Mouse (Mus musculus) right cerebral cortex, postnatal 14 days (tissue): Measurements from ENCODE around the gene Anapc16.

Source experiments
- DNase-seq: peaks from one replicate; pipeline ENCODE4 v3.0.0; 2022

Anapc16 gene

DNA sequence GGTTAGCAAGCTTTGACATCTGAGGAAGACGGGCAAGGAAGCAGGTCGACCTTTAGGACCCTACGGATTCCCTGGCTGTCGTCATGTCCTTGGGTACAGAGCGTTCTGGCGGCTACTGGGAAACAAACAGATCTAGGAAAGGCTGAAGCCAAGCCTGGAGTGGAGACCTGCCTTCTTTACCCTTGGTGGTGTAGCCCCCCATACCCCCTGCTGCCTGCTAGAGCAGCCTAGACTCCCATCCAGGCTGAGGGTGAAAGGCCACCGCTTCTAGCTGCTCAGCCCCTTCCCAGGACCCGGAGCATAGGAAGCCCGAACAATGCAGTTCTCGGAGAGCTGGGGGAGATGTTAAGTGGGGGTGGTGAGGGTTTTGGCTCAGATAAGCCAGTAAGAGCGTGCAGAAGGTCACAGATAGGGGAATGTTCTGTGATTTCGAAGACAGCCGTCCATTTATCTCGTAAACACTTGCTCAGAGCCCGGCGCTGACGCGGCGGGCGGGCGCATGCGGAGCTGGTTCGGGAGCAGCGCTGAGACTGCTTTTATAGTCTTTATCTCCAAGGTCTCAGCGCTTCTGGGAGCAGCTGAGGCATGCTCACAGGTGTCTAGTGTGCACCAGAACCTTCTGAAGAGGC is 33.0 kb downstream of the Anapc16 start:
- no peak for DNase-seq

DNA sequence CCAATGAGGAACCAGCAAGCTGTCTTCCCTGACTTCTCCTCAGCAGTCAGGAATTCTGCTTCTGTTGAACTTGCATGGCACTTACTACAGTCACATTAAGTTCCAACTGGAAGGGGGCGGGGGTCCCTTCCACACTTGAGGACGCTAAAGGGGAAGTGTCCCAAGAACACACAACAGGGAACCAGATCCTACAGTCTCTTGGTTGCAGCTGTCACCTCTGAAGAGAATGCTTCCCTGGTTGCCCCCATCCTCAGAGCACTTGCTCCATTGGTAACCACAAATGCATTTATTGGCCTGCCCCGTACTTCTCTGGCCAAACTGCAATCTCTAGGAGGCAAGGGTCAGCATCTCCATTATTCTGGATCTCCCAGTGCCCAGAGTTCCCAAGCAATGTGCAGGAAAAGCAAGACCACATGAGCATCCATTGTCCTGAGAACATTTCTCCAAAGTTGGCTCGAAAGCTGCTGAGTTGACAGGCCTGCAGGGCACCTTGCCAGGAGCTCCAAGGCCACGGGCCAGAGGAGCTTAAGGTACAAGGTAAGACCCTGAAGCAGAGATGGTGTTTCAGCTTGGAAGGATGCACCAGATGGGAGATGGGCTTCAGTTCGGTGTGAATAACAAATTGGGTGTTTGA is 35.5 kb downstream of the Anapc16 start:
- DNase-seq, result no peak

DNA sequence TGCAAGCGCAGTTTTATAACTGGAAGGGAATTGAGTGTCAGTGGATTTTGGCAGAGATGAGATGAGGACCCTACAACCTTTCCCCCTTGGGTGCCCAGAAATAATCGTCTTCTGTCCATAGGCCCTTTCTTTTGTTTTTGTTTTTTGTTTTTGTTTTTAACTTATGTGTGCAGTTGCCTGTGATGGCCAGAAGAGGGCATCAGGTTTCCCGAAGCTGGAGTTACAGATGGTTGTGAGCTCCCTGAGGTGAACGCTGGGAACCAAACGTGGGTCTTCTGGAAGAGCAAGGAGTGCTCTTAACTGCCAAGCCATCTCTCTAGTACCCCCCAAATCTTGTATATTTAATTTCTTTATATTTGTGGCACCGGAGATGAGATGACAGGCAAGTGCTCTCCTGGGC is 36.2 kb downstream of the Anapc16 start:
- DNase-seq, result no peak

DNA sequence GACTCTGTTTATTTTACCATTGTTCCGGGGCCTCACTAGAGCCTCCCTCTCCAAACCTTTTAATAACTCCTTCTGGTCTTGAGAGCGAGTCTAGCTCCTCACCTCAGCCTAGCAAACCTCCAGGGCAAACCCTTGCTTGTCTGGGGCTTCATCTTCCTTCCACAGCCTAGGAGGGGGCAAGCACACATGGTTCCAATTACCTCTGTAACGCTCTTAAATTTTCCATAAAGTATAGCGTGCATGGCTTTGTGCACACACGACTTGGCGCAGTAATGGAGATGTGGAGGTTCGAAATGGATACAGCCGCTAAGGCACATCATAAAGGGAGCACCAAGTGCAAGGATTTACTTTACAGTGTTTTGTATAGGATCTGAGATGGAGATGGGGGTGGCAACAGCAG is 37.1 kb downstream of the Anapc16 start:
- no peak for DNase-seq

DNA sequence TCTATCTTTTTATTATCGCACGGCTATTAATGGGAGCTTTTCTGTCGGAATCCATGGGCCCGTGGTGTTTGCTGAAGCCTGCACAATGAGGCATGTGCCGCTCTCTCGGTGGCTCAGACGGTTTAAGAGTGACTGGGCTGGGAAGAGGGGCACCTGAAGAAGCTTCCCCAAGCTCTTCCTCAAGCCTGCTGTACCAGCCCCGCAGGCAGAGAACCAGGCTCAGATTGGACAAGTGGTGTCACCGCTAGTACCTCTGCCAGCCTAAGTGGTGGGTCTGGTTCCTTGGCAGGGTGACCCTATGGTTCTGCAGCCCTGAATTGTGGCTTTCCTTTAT is 37.6 kb downstream of the Anapc16 start:
- no peak for DNase-seq

DNA sequence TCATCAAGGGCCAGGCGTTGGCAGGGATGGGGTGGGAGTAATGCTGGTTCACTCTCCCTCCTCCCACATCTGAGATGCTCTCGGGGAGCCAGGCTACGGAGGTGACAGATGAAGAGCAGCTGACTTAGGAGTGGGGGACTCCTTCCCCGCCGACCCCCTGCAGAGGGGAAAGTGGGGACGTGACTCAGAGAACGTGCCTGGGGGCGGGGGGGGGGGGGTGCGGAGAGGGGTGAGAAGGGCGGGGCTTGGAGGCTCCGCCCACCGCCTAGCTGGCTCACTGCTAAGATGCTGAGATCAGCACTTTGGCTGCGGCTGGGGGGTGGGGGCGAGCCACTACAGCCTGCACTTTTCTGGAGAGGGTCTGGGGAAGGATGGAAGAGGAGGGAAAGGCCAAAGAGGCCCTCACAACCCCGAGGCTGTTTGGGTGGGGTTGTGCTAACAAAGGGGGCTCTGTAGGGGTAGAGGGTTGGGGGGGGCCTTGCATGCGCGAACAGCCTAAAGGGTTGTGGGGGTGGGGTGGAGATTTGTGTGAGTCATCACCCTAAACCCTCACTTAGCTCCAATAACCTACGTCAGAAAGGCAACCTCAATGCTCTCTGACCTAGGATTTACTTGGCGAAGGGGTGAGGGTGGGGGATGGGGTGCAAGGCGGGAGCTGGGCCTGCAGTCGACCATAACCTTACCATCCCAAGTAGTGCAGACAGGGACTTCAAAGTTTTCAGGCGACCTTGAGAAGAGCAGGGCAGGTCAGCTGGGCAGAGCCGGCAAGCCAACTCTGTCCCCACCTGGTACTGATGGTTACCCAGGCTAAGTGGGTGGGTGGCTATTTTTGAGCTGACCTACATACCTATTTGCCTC is 38.2 kb downstream of the Anapc16 start:
- DNase-seq, result no peak

DNA sequence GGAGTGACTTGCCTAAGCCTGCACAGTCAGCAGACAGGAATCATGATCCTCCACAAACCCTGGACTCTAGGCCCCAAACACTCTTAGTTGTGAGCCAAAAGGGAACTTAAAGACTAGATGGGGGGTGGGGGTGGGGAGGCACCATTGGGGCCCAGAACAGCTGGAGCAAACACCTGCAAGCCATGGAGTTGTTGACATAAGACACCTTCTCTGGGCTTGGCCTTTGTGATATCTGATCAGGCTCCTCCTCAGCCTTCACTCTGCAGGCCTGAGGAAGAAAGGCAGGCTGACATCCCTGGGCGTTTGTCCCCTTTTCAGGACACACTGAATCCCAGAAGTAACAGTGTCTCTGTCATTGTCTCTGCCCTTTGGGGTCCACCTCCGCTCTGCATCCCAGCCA is 39.3 kb downstream of the Anapc16 start:
- DNase-seq, result no peak

DNA sequence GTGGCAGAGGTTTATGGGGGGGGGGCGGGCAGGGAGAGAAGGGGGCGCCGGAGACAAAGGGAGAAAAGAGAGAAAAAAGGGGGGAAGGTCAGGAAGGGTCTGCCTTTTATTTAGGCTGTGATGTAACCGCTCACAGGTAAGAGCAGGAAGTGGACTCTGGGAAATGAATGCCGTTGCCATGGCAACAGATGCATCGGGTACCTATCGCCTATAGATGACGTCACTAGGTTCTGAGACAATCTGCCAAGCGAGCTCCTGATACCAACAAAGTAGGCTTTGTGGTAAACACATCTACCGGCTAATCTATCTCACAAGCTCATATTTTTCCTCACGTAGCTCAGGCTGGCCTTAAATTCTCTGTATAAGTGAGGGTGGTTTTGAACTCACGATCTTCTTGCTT is 43.4 kb downstream of the Anapc16 start:
- DNase-seq, result no peak

DNA sequence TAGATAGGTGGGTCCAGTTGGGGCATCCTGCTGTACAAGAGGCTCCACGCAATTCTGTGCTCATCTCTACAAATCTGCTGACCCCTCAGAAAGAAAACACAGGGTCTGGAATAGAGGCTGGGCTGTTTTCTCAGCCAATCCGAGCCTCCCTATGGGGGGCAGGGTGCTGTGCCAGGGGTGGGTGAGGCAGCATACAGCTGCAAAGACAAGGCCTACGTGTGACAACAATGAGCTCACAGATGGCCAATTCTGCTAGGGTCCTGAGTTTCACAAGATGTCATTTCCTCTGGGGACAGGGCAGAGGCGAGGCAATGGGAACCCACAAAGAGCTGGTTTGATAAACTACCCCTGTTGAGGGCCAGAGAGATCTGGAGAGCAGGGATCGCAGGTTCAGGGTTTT is 44.5 kb downstream of the Anapc16 start:
- DNase-seq, result no peak

DNA sequence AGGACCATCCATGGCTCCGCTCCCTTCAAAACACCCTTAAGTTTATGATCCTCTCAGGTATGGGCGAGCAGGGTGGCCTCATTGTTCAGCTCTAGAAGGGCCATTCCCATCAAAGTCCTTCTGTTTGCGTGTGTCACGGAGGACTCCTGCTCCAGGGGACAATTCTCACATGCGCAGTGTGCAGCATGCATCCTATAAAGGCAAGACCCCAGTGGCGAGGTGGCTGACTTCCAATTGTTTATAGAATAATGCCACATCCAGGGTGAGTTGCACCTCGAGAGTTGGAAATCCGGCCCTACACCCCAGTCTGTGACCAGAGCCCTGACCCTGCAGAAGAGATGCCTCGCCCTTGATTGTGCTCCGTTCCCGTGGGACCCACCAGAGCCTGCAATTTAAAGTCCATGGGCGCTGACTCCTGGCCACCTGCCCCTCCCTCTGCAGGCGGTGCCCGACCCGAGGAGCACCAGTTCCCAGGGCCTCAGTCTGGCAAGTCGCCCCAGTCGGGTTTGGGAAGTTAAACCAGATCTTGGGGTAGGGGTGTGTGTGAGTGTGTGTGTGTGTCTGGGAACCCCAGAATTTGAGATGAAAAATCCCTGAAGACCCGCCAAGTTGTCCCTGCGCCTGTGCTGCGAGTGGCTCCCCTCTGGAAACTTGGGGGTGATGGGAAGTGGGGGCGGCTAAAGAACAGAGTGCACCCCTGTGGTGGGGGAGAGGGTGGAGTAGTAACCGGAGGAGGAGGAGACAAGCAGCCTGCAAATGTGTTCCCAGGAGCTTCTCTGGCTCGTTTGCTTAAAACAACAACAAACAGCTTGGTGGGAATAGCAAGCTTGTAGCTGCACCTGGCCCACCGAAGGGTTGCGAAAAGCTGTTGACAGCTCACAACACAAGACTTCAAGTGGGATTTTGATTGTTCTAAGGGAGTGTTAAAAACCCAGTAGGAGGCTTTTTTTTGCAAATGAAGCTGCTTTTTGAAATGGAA is 45.5 kb downstream of the Anapc16 start:
- DNase-seq, result no peak

DNA sequence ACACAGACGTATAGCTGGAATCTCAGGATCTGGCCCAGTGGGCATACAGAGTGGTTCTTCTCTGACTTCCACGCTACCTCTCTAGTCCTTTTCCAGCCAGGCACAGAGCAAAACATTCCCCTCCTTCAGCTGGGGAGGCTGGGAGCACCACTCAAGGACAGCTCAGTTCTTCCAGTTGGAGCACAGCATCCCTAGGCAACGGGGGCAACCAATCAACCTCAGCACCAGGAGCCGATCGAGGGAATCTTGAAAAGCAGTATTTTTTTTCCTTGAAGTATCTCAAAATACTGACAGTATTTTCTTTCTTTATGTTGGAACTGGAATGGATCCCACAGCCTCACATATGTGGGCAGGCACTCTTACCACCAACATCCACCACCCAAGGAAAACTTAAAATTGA is 46.3 kb downstream of the Anapc16 start:
- DNase-seq, result no peak

DNA sequence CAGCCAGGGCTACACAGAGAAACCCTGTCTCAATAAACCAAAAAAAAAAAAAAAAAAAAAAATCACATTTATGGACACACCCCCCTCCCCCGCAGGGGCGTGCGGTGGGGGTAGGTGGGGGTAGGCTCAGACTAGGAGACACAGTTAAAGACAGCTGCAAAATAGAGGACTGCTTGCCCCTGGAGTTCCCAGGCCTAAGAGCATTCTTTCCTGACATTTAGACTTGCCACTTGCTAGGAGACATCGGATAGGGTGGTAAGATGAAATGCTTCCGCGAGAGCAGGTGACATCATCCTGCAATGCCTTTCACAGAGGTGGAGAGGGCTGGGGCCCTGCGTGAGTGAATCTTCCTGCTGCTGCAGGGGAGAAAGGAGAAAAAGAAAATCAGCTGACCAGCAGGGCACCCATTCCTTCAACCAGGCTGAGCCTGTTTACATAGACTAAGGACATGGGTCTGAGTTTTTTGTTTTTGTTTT is 49.3 kb downstream of the Anapc16 start:
- DNase-seq, result no peak

DNA sequence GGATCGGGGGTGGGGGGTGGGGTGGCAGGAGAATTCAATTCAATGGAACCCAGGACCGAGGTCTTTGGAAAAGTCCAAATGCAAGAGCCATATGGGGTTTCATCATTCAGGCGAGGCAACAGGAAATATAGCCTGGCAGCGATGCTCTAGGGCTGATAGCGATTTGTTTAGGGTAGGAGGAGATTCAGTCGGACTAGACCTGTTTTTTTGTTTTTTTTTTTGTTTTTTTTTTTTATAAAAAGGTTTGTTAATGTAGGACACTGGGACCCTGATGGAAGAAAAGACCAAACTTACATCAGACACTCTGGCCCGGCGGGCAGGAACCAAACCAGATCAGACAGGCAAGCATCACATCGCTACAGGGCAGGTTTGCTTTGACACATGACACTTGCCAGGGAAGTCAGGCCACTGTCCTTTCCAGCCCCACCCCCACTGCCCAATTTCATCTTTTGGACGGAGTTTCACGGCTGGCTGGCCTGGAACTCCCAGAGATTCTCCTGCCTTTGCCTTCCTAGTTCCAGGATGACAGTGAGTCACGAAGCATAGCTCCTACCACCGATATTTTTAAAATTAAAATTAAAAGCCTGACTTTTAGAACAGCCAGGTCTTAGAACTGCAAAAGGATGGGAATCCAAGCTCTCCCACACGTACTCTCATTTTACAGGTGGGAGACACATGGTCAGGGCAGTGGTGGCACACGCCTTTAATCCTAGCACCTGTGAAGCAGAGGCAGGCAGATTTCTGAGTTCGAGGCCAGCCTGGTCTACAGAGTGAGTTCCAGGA is 50.0 kb downstream of the Anapc16 start:
- DNase-seq, result no peak

DNA sequence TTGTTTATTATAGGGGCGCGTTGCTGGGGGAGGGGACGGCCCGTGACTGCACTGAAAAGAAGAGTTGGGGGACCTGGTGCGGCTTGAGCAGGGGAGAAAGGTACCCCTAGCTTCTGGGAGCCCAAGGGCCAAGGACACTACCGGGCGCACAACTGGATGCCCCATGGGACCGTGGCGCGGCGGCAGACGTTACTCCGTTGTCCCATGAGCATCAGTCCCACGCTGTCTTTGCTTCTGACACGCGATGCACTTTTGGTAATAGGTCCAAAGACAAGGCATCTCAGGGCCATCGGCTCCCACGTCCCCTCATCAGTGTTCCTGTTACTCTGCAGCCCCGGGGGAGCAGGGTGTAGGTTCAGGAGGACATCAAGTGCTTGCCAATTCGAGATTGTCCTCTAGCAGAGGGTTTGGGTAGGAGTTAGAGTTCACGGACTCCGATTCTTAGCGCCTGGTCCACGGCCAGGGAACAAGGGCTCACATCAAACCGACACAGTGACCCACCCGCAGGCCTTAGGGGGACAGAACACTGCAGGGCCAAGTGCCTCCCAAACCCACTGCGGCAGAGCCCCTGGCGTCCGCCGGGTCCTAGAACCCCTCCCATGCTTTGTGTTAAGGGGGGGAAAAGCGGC is 50.7 kb downstream of the Anapc16 start:
- peak; percentile 62 for DNase-seq

DNA sequence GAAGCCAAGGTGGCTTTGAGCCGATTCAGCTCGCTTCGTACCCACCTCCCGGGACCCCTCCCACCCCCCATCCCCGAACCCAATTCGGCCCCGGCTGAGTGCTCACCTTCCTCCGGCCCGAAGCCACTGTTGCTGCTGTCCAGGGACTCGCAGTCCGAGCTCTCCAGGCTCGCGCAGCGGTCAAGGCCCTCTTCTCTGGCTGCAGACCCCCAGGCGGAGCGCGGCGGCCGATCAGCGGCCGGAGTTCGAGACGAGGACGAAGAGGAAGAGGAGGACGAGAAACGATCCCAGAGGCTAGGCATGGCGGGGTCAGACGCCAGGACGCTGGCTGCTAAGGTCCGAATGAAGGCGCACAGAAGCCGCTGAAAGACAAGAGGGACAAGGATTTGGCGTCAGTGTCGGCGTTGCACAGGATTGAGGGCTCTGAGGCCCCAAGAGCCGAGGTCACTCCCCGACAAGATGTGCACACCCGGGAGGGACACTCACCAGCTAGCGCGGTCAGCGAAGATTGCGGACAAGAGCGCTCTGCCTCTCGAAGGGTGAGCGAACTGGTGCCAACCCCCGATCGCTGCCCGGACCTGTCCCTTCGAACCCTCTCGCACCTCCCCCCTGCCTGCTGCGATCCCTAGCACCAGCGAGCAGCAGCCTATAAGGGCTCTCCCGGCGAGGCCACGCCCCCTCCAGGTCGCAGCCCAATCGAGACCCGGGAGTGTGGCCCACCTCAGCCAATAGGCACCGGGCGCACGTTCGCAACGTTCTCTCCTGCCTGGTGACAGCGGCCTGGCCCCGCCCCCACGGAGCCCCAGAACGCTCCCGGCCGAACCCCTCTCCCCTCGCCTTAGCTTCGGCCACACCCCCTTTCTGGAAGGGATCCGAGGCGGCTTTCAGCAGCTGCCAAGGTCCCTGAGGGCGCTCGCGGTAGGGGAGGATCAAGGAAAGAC is 51.5 kb downstream of the Anapc16 start, which contains the start of gene Ddit4:
Gene Ddit4, minus strand, starts transcription at position 624 of the 941 bp plus-strand sequence.
- peak; percentile 100 for DNase-seq

DNA sequence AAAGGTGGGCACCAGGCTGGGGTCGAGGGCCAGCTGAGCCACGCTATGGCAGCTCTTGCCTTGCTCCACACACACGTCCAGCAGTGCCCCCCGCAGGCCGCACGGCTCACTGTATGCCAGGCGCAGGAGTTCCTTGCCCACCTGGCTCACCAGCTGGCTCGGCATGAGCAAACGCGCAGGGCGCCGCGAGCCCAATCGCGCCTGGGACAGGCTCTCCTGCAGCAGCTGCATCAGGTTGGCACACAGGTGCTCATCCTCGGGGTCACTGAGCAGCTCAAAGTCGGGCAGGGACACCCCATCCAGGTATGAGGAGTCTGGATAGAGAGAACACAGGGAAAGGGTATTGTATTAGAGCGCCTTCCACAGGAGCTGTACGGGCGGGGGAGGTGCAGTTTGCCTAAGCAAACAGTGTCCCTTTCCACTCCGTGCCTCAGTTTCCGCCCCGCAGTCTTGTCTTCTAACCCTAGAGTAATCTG is 52.2 kb downstream of the Anapc16 start:
- DNase-seq, result peak; percentile 83

DNA sequence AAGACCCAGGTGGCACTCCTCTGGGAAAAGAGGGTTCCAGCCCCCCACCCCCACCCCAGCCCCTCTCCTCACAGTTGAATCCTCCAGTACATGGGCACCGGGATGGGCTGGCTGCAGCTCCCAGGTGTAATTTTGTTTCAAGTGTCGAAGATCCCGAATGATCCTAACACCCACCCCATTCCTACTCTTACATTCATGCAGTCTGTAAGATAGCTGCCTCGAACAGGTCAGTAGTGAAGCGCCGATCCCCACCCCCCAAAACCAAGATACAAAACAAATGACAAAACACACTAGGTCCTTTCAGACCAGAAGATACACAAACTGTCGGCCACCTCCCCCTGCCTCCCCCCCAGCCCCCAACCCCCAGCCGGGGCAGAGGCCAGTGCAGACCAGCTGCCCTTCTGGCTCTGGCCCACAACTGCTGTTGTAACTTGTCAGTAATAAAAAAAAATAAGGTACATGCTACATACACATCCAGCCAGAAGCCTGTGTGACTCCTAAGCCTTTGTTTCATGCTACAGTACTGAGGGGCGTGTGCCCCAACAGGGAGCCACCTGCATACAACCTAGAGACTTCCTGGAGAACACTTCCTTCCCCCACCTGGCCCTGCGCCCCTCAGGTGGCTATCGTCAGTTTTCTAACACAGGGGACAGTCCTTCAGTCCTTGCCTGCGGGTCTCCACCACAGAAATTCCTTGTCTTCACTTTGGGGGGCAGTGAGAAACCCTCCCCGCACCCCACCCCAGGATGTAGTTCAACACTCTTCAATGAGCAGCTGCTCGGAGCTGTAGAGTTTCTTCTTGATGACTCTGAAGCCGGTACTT is 52.9 kb downstream of the Anapc16 start:
- DNase-seq, result no peak

DNA sequence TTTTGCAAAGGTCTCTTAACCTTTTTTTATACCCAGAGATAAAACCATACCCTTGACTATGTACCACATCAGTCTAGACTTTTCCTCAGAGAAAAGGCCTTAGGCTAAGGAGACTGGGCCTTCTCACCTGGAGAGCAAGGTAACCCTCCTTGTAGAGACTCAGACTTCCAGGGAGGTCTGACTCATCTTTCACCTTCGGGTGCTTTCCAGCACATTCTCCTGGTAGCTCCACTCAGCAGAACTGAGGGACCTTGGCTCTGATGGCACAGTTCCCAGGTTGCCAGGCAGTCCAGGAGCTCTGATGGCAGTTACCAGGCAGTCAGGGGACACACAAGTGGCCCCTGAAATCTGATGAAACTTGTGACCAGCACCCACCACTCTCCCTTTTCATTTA is 53.7 kb downstream of the Anapc16 start:
- DNase-seq, result no peak
